Mouse (Mus musculus) heart, postnatal 10 days (tissue): ENCODE measurements at regions not wholly inside any gene's neighbourhood (a gene's known extent, or its start where the extent isn't known, plus 50 kb on each side); places are given as distances from the start of the nearest gene placed in this dataset.

Experiments used
- DNase-seq, 2 experiments: peaks; one replicate each; pipeline ENCODE4 v3.0.0; 2021
- intact Hi-C: fragments of 180-260 bp; cut with DNase I; formaldehyde crosslinking; loops from one replicate; pipeline ENCODE4 v1.15.1; 2025

GRCm38 (mm10) chr9:47384185-47384854, 145.7 kb upstream of the Cadm1 start:
- intact Hi-C loops: no loop called here
- DNase-seq: no peak

DNA sequence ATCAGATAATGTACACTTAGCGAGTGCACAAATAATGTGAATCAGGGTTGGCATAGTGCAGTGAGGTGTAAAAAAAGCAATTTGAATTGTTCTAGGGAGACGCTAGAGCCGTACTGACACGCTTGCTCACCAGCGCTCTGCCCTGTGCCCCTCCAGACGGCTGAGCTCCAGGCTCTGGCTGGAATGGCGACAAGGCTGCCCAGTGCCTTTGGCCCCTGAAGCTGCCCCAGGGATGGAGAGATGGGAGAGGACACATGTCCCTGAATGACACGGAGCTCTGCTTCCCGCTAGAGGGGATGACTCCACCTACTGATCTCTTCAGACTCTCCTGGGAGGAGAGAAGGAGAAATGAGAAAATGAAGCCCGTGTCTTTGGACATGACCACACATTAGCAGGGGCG, 143.3 kb upstream of the Cadm1 start:
- intact Hi-C loops: no loop called here
- DNase-seq: no peak

- intact Hi-C loops: no loop called here
- no peak for DNase-seq
Observed at GRCm38 (mm10) chr9:47387221-47387620, 142.8 kb upstream of the Cadm1 start.

DNA sequence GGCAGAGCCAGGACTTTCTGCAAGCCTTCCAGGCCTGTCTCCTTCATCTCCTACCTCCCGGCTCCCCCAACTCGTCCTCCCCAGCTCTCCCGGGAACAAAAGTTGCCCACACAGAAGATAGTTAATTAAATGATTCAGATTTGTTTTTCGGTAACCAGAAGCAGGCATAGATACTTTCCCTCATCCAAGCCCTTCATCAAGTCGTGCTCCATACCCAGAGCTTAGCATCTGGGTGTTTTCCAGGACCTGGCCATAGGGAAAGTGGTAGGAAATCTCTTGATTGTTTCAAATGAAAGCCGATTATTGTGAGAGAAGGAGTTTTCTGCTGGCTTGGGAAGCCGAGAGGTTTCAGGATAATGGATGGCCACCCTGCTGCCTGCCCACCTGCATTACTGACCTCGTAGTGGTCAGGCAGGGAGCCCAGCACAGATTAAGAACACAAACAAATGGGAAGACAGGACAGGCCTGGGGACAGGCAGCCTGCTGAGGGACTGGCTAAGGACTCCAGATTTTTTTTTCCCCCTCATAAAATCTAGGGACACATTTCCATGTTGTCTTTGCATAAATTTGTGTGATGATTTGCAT, 142.2 kb upstream of the Cadm1 start:
- intact Hi-C loops: no loop called here

GRCm38 (mm10) chr9:47389901-47390300, 140.1 kb upstream of the Cadm1 start:
- intact Hi-C loops: no loop called here

More for the DNA sequence above, 142.2 kb upstream of the Cadm1 start:
- DNase-seq: no peak

DNA sequence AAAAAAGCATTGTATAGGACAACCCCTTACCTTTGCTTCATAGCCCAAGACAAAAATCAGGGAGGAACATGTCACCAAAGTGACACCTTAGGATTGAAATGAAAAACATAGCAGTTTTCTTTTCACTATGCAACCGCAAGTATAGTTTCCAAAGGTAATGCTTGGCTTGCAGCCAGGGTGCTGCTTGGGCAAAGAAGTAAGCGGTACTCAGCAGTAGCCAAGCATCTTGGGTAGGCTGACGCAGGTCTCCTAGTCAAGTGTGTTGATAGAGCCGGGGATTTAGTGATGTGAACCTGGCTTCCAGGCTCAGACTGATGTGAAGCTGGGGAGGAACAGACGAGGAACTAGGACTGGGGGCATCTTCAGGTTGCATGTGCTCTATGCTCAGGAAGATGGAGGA, 138.3 kb upstream of the Cadm1 start:
- intact Hi-C loops: no loop called here
- DNase-seq: no peak

More at GRCm38 (mm10) chr9:47389901-47390300, 140.1 kb upstream of the Cadm1 start:
- DNase-seq: no peak

GRCm38 (mm10) chr9:47399598-47399997, 130.4 kb upstream of the Cadm1 start:
- intact Hi-C loops: no loop called here
- DNase-seq: no peak

DNA sequence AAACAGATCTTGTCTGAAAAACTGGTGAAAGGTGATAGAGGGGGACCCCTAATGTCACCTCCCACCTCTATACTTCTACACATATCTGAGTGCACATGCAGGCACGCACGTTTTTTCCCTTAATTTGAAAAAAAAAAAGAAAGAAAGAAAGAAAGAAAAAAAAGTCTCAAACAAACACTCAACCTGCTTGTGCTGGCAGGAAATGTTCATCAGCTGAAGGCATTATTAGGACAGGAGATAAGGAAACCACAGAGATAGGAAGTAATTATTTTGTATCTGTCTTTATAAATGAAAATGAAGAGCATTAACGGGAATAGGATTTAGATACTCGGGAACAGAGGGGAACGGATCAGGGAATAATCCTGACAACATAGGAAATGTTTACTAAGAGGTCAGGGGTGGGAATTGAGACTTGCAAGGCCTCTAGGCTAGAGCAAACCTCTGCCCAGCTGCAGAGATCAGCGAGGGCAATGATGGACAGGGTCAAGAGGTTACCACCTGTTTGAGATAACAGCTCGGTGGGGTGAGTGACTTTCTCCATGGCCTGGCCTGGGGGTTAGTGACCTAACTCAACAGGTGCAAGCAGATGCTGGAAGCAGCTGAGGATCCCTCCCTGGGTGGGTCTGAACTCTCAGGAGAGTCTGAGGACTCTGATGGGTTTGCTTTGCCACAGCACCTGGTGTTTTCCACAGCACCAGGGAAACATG, 129.7 kb upstream of the Cadm1 start:
- intact Hi-C loops: no loop called here
- DNase-seq: no peak

DNA sequence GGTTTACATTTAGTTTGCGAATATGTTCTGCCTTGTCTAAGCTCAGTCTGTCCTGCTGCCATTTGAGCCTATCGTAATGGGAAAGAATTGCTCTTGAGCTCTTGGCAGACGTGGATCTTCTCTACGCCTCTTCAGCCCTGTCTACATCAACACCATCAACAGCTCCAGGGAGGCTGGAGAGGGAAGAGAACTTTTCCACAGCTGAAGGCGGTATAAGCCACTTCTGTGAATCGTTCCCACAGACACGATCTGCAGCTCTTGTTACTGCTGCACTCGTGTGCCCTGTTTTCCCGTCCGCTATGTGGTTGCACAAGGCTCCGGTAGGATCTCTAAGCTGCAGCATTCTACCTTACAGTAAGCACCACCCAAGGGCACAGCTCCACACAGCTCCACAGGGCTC, 128.5 kb upstream of the Cadm1 start:
- no peak for DNase-seq
- intact Hi-C loops: no loop called here

GRCm38 (mm10) chr9:47403317-47403716, 126.7 kb upstream of the Cadm1 start:
- intact Hi-C loops: no loop called here
- no peak for DNase-seq

- no peak for DNase-seq
- intact Hi-C loops: no loop called here
Observed at GRCm38 (mm10) chr9:47404821-47405220, 125.2 kb upstream of the Cadm1 start.

GRCm38 (mm10) chr9:47405547-47405946, 124.4 kb upstream of the Cadm1 start:
- intact Hi-C loops: no loop called here
- no peak for DNase-seq

DNA sequence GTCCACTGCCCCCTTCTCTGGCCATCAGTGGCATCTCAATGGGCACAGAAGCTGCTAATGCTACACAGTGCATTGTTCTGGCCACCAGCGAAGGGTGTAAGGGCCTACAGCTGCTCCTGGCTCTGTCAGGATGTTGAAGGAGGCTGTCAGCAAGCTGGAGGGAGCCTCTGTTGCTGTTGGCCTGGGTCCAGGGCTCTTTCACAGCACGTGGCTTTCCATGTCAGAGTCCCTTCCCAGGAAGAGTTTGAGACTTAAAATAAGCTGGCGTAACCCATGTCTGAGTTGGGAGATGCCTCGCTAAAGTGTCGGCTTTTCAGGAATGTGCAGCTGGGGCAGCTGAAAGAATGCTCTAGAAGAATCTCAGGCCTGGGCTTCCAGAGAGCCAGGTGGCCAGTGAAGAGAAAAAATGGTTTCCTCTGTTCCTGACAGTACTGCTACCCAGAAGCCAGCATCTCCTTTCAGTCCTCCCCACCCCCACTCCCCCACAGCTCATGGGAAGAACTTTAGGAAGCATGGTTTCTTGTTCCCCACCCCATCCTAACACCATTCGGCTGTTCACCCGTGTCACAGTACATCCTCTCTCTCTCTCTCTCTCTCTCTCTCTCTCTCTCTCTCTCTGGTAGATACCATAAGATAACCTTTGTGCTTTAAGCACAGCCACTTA, 122.8 kb upstream of the Cadm1 start:
- intact Hi-C loops: no loop called here
- peak; percentile 88 to 90 for DNase-seq

GRCm38 (mm10) chr9:47408061-47408460, 121.9 kb upstream of the Cadm1 start:
- intact Hi-C loops: no loop called here
- DNase-seq: no peak

GRCm38 (mm10) chr9:47409579-47409978, 120.4 kb upstream of the Cadm1 start:
- DNase-seq: no peak
- intact Hi-C loops: no loop called here

DNA sequence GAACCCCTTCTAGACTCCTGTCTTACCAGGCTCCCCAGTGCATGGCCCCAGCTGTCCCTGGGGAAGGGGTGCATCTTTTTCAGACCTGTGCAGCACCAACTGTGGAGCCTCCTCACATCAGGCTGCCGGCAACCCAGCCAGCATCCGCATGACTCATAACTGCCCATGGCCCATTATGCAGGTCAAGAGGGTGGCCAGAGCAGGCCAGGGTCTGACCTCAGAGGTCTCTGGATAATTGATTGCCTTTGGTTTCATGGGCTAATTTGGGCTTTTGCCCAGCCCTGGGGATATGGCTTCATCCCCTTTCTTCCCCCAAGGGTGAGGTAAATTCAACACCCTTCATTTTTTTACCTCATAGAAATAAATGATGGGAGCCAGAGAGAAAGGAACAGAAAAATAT, 117.2 kb upstream of the Cadm1 start:
- intact Hi-C loops: no loop called here
- no peak for DNase-seq

GRCm38 (mm10) chr9:47414350-47414988, 115.5 kb upstream of the Cadm1 start:
- intact Hi-C loops: no loop called here

DNA sequence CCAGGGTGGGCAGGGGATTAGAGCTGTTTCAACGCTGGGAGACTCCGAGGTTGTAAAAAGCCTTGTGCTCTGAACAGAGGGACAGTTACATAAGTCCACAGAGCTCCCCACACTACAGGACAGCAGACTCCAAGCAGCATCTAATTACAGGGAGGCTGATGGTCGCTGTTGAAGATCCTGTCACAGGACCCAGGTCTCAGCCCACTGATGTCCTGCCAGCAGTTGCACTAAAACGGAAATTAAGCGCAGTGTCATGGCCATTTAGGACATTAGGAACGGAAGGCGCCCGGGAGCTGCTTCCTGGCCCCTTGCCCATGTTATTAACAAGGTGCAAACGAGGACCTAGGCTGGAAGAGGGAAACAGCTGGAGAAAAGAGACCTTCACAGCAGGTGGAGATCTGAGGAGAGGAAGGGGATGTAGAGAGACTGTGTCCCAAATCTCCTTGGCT, 107.8 kb upstream of the Cadm1 start:
- intact Hi-C loops: loop anchor here (2.0 to 5.0 kb wide), 2 partner anchors 37 to 110 kb away; partner anchors contain the start of gene Cadm1
- DNase-seq: peak; percentile 73 to 76

More at GRCm38 (mm10) chr9:47414350-47414988, 115.5 kb upstream of the Cadm1 start:
- peak; percentile 13 to 29 for DNase-seq

GRCm38 (mm10) chr9:47422741-47423461, 107.1 kb upstream of the Cadm1 start:
- intact Hi-C loops: loop anchor here (2.0 to 5.0 kb wide), 2 partner anchors 36 to 109 kb away; partner anchors contain the start of gene Cadm1

DNA sequence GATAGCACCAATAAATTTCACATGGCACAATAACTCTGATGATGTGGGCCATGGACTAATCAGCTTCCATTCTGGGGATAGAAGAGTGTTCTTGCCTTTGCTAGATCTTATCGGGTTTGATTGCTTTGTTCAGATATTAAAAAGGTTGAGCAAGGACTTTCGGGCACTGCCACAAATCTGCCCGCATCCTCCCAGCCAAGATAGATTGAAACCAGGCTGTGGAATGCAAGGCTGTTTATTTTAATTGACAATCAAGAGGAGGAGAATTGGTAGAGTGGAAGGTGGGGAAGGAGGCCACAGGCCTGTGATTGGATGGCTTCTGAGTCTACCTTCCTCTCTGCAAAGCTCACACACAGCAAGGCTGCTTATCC, 106.5 kb upstream of the Cadm1 start:
- no peak for DNase-seq
- intact Hi-C loops: loop anchor here (2.0 to 5.0 kb wide), 2 partner anchors 35 to 109 kb away; partner anchors contain the start of gene Cadm1

More at GRCm38 (mm10) chr9:47422741-47423461, 107.1 kb upstream of the Cadm1 start:
- peak; percentile 75 to 86 for DNase-seq
